In the genomic region with DNA sequence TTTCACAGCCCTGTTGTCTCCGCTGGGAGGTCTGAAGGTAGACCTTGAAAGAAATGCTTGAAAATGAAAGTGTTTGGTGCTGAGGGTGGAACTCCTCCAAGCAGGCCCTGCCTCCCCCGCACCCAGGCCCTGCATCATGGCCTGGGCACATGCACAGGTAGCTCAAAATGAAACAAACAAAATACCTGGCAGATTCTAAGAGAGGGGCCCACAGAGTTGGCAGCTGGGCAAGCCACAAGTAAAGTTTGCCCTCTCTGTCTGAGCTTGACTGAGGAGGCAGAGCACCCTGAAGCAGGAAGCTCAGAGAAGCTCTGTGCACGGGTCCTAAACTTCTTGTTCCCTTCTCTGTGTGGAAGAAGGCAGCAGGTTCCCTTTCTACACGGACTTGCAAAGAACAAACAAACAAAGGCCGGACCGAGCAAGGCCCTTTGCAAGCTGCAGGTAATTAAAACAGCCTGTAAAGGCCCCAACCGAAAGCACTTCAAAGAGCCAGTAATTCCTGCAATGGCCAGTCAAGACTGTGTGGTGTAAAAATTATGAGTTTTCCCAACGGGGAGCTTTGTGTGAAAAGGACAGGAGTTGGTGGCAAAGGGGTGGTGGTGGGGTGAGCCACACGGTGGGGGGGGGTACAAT, we compare ENCODE assay signal across 13 mouse cellular contexts.
DNase-seq lines count a peak whose midpoint lies in the region; ATAC-seq lines count a peak whose summit lies in the region.
"Had no signal": no experiment of that assay in that cellular context is flagged by ENCODE, and none has a peak within 500 bp of the region (broad histone marks: within the 10 kb centered on the region; RNA-seq: fewer than 3 reads in every experiment).

No protein-coding gene starts in this region.

- H3K4me1 ChIP-seq in forebrain, embryonic 12.5 days: peaks cover 33% of the 10 kb centered on the region
- H3K4me1 ChIP-seq in forebrain, embryonic 16.5 days (replicated peaks; ENCODE audit: control insufficient read depth, insufficient read depth, low read length): peaks cover 23% of the 10 kb centered on the region
- peaks cover 52% of the 10 kb centered on the region for H3K4me1 ChIP-seq in midbrain, embryonic 10.5 days
- H3K4me1 ChIP-seq in midbrain, embryonic 16.5 days (ENCODE audit: control insufficient read depth, insufficient read depth, low read length): peaks cover 14% of the 10 kb centered on the region; the same call in 1 of the 2 replicates
- peaks cover 62% of the 10 kb centered on the region for H3K4me1 ChIP-seq in neural tube, embryonic 13.5 days (replicated peaks)

- no peaks in the 10 kb centered on the region for H3K9me3 ChIP-seq in forebrain, embryonic 12.5 days
- H3K9me3 ChIP-seq in forebrain, embryonic 16.5 days (ENCODE audit: control insufficient read depth, low read length): no peaks in the 10 kb centered on the region
- H3K9me3 ChIP-seq in midbrain, embryonic 10.5 days (replicated peaks): no peaks in the 10 kb centered on the region
- no peaks in the 10 kb centered on the region for H3K9me3 ChIP-seq in midbrain, embryonic 16.5 days (replicated peaks; ENCODE audit: control insufficient read depth, low read length, poor library complexity, severe bottlenecking)
- no peaks in the 10 kb centered on the region for H3K9me3 ChIP-seq in neural tube, embryonic 13.5 days
- H3K9me3 ChIP-seq: liver, embryonic 12.5 days; stomach, embryonic 15.5 days had no signal

- peak overlapping the region; percentile 70 for H3K27ac ChIP-seq in forebrain, embryonic 12.5 days
- H3K27ac ChIP-seq in forebrain, embryonic 16.5 days (ENCODE audit: low read length): no peak overlapping the region
- H3K27ac ChIP-seq in midbrain, embryonic 10.5 days (replicated peaks): peak overlapping the region; percentile 74
- H3K27ac ChIP-seq in midbrain, embryonic 16.5 days (ENCODE audit: low read length): no peak overlapping the region
- H3K27ac ChIP-seq in neural tube, embryonic 13.5 days (replicated peaks): peak overlapping the region; percentile 78
- H3K27ac ChIP-seq: liver, embryonic 12.5 days; stomach, embryonic 15.5 days had no signal

- H3K4me2 ChIP-seq in forebrain, embryonic 12.5 days: no peak overlapping the region
- no peak overlapping the region for H3K4me2 ChIP-seq in forebrain, embryonic 16.5 days (ENCODE audit: low read length)
- no peak overlapping the region for H3K4me2 ChIP-seq in midbrain, embryonic 16.5 days (ENCODE audit: low read length)
- H3K4me2 ChIP-seq in neural tube, embryonic 13.5 days: no peak overlapping the region
- H3K4me2 ChIP-seq: liver, embryonic 12.5 days; stomach, embryonic 15.5 days had no signal

- no peaks in the 10 kb centered on the region for H3K27me3 ChIP-seq in forebrain, embryonic 12.5 days
- H3K27me3 ChIP-seq in forebrain, embryonic 16.5 days (replicated peaks; ENCODE audit: control insufficient read depth, insufficient read depth, low read length): no peaks in the 10 kb centered on the region
- no peaks in the 10 kb centered on the region for H3K27me3 ChIP-seq in midbrain, embryonic 10.5 days (ENCODE audit: low read depth, poor library complexity, severe bottlenecking)
- no peaks in the 10 kb centered on the region for H3K27me3 ChIP-seq in midbrain, embryonic 16.5 days (ENCODE audit: control insufficient read depth, insufficient read depth, low read depth, low read length)
- H3K27me3 ChIP-seq in neural tube, embryonic 13.5 days: peaks cover 10% of the 10 kb centered on the region
- H3K27me3 ChIP-seq: stomach, embryonic 15.5 days had no signal

- H3K9ac ChIP-seq in forebrain, embryonic 12.5 days: no peak overlapping the region
- no peak overlapping the region for H3K9ac ChIP-seq in forebrain, embryonic 16.5 days (replicated peaks; ENCODE audit: low read depth, low read length)
- H3K9ac ChIP-seq in midbrain, embryonic 16.5 days (ENCODE audit: low read depth, low read length): no peak overlapping the region
- no peak overlapping the region for H3K9ac ChIP-seq in neural tube, embryonic 13.5 days
- H3K9ac ChIP-seq: liver, embryonic 12.5 days; stomach, embryonic 15.5 days had no signal

- ATAC-seq in forebrain, embryonic 12.5 days (ENCODE audit: low FRiP score): peak; percentile 42; the same call in 1 of the 2 replicates
- no peak for ATAC-seq in forebrain, embryonic 16.5 days
- no peak for ATAC-seq in midbrain, embryonic 16.5 days
- ATAC-seq in neural tube, embryonic 13.5 days (ENCODE audit: low read depth): peak; percentile 25; the same call in 1 of the 2 replicates
- ATAC-seq: liver, embryonic 12.5 days had no signal

- WGBS in forebrain, embryonic 12.5 days: 19% methylated on average over 9 of the region's 9 CpGs
- WGBS in forebrain, embryonic 16.5 days: 22% methylated on average over 9 of the region's 9 CpGs
- WGBS in midbrain, embryonic 10.5 days: 39% methylated on average over 9 of the region's 9 CpGs
- 37% methylated on average over 9 of the region's 9 CpGs for WGBS in midbrain, embryonic 16.5 days
- WGBS in neural tube, embryonic 13.5 days: 20% methylated on average over 9 of the region's 9 CpGs

- no peaks in the 10 kb centered on the region for H3K36me3 ChIP-seq in forebrain, embryonic 12.5 days (replicated peaks)
- H3K36me3 ChIP-seq in forebrain, embryonic 16.5 days (ENCODE audit: control insufficient read depth, insufficient read depth): no peaks in the 10 kb centered on the region
- peaks cover 30% of the 10 kb centered on the region for H3K36me3 ChIP-seq in midbrain, embryonic 10.5 days
- H3K36me3 ChIP-seq in midbrain, embryonic 16.5 days (ENCODE audit: control insufficient read depth, insufficient read depth, low read length): no peaks in the 10 kb centered on the region
- no peaks in the 10 kb centered on the region for H3K36me3 ChIP-seq in neural tube, embryonic 13.5 days
- H3K36me3 ChIP-seq: liver, embryonic 12.5 days; stomach, embryonic 15.5 days had no signal

- DNase-seq in midbrain, embryonic 10.5 days (ENCODE audit: low spot score): peak; percentile 20
- DNase-seq in hindlimb bud, embryonic 11.5 days (ENCODE audit: extremely low spot score, low read depth, low spot score): peak; percentile 41
- no peak for DNase-seq in cerebellum, postnatal 4 days (ENCODE audit: low spot score in 2 of 2)
- no peak for DNase-seq in gastrocnemius, adult 18-20 months (ENCODE audit: low spot score)
- DNase-seq: adrenal gland, adult 2 months; cerebellum, adult 11-12 months; gastrocnemius, postnatal 36 days had no signal

- H3K4me3 ChIP-seq in forebrain, embryonic 12.5 days (replicated peaks): no peak overlapping the region
- H3K4me3 ChIP-seq in forebrain, embryonic 16.5 days (replicated peaks; ENCODE audit: low read length): no peak overlapping the region
- no peak overlapping the region for H3K4me3 ChIP-seq in midbrain, embryonic 10.5 days
- no peak overlapping the region for H3K4me3 ChIP-seq in midbrain, embryonic 16.5 days (ENCODE audit: low read depth, low read length)
- H3K4me3 ChIP-seq in neural tube, embryonic 13.5 days: no peak overlapping the region
- H3K4me3 ChIP-seq: liver, embryonic 12.5 days; stomach, embryonic 15.5 days had no signal

Comparison
In these comparisons a context has a peak if more than half of its experiments do, and no peak if none do; other contexts are left out.
1. ATAC-seq: peak in forebrain, embryonic 12.5 days (single experiment) and neural tube, embryonic 13.5 days (single experiment); none in forebrain, embryonic 16.5 days (single experiment) and midbrain, embryonic 16.5 days (single experiment).
2. H3K27ac ChIP-seq: peak in forebrain, embryonic 12.5 days (single experiment), midbrain, embryonic 10.5 days (single experiment) and neural tube, embryonic 13.5 days (single experiment); none in forebrain, embryonic 16.5 days (single experiment) and midbrain, embryonic 16.5 days (single experiment).
3. DNase-seq: peak in midbrain, embryonic 10.5 days (single experiment) and hindlimb bud, embryonic 11.5 days (single experiment); none in cerebellum, postnatal 4 days (0 of 2) and gastrocnemius, adult 18-20 months (single experiment).